Mouse (Mus musculus): ENCODE measurements around the gene Slco1b2.

DNA sequence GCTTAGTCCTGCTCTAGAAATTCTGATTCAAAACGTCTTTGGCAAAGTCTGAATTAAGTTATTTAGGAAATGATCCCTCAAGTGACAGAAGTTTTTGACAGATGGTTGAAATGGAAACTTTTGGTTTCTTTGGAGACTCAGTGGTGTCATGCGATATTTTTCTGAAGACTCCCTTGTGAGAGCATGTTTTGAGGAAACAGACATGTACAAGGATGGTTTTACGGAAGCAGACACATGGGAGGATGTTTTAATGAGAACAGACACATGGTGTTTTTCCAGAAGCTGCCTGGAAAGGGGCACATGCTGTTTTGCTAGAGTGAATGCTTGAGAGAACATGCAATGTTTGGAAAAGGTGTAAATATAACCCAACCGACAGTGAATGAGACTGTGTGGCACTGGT lies 57.7 kb downstream of the Slco1b2 start:
- TF ChIP-seq CTCF (IDR thresholded peaks at IDR 0.05; ENCODE audit: low read depth, low read length) (no peak), POLR2A (IDR thresholded peaks at IDR 0.05; ENCODE audit: insufficient read depth, low read length) (no peak)

All from ES-Bruce4 (cell line).